In genomic region chr17:84564264-84564663, GRCm38 (mm10) we compare ENCODE assay signal across 2 mouse cellular contexts. TPM values are rescaled to one million over a fixed set of nuclear protein-coding genes. Genes with fewer than 3 reads are reported as not detected.
"Had no signal": no experiment of that assay in that cellular context is flagged by ENCODE, and none has a peak within 500 bp of the region (broad histone marks: within the 10 kb centered on the region; RNA-seq: fewer than 3 reads in every experiment).

No protein-coding gene starts in this region.

RNA-seq across cellular contexts. Expression of gene Plekhh2, which starts 52.6 kb away (rescaled TPM):
- total RNA-seq: megakaryocyte-erythroid progenitor cell, adult 5-6 weeks; monocyte, adult 5-6 weeks had no signal
